Mouse (Mus musculus) thymus, adult 18-20 months (tissue): ENCODE data around the gene Pigq.

Experiments used
- DNase-seq, 2 experiments: peaks; one replicate each; pipeline ENCODE4 v3.0.0; 2022; ENCODE audit warnings: mixed read lengths in 2 of 2

Gene Pigq

DNA sequence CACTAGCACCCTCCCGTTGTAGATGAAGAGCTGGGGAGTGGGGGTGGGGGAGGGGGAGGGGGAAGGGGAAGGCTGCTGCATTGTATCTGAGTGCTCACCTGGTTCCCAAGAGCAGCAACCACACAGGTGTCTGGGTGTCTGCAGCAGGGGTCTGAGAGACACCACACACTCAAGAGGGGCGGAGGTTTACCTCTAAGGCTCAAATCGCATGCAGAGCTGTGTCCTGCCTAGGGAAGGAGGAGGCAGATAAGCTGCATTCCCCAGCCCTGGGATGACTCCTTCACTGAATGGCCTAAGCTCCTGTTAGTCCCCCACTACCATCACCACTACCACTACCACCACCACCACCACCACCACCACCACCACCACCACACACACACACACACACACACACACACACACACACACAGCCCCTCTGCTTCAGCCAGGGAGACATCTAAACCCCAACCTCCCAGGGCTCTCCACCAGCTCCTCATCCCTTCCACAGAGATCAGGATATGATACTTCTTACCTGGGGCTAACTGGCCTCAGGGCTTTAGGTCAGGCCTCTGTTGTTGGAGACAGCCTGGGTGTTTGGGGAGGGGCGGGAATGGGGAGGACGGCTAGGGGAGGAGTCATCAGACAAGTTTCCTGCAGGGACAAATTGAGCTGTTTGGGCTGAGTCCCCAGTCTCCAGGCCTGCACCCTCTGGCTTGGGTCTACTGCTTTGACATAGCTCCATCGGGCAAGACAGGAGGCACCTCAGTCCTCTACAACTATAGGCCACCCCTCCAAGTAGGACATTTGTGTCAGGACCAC is at the start of gene Pigq, which contains the start of gene Nhlrc4:
Gene Pigq (minus strand): TSS at position 571 of the 798 bp plus-strand sequence.
Gene Nhlrc4 (minus strand): TSS at position 596 of the 798 bp plus-strand sequence.
- no peak for DNase-seq

DNA sequence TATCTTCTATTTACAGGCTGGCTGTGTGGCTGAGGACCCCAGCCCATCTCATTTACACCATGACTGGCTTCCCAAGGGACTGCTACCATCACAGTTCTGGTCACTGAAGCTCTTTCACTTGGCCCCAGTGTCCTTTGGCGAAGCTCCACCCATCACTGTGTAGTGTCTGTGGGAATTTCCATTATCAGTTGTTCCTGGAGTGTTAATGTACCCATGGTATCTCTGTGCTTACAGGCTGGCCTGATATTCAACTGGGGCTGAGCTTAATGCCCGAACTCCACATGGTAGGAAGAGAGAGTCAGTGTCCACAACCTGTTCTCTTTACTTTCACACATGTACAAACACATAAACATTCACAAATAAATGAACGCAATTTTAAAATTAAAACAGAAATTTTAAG is 48.8 kb upstream of the Pigq start:
- no peak for DNase-seq

DNA sequence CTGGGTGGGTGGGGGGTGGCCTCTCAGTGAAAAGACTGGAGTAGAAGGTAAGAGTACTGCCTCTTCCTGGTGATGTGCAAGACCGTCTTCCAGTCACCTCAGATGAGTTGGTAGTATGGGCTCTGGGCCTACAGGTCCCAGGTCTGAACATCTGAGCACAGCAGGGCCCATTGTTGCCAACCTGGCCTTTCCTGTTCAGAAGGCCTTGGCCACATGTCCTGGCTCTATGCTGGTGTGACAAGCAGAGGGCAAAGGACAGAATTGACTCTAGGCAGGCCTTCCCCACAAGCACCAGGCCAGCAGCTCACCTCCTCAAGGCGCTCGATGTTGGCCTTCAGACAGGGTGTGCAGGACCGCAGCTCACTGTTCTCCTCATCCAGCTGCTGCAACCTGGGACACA is 47.5 kb upstream of the Pigq start:
- DNase-seq: no peak

DNA sequence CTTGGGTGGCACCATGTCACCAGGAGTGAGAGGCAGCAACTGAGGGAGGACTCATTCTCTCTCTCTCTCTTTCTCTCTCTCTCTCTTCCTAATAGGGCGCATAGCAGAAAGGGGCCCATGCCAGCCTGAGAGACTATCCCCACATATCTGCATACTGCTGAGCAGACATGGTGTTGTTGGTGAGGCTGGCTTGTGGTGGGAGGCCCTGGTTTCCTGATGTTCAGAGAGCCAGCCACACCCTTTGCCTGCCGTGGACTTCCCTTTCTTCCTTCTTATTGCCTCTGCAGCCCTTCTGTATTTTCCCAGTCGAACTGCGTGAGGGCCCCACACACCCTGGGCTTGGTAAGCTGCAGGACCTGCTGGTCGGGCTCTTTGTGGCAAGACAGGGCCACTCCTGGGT is 45.6 kb upstream of the Pigq start:
- DNase-seq: no peak

DNA sequence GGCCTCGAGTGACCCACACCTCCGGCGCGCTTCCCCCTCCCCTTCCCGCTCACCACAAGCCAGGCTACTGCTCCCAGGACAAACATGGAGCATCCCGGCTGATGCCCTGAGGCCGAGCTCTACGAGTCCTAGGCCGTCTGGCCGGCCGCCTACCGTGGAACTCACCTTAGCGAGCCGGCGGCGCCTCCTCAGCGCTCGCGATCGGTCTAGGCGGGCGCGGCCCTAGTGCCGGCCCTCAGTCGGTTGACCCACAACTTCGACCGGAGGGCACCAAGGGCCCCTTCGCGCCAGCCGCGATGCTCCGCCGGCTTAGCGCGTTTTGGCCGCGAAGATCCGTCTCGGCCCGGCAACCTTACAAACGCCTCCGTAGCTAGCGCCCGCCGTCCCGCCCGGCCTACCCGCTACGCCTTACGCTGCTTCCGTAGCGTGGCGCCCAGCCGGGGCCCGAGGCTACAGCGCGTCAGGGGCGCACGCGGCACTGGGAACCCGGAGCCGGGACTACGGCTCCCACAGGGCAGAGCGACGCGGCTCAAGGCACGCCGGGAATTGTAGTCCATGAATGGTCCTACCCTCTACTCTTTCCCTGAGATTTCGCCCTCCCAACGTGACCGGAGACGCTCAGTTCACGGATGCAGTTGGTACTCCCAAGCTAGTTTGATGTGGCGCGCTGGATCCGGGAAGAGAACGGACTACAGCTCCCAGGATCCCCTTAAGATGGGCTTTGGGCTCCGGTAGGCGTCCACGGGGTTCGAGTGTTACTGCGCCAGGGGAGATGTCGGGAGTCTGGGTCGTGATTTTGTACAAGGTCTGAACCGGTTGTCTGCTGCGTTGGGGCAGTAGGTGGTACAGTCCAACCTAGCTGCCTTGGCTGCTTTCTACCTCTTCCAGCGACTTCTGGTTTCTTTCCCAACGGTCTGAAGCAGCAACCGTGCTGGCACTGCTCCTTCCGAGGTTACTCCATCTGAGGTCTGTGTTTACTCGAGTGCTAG is 40.9 kb upstream of the Pigq start, which contains the start of gene Capn15:
Gene Capn15 (minus strand): TSS at position 491 of the 989 bp plus-strand sequence.
- DNase-seq: peak; percentile 83 to 85

DNA sequence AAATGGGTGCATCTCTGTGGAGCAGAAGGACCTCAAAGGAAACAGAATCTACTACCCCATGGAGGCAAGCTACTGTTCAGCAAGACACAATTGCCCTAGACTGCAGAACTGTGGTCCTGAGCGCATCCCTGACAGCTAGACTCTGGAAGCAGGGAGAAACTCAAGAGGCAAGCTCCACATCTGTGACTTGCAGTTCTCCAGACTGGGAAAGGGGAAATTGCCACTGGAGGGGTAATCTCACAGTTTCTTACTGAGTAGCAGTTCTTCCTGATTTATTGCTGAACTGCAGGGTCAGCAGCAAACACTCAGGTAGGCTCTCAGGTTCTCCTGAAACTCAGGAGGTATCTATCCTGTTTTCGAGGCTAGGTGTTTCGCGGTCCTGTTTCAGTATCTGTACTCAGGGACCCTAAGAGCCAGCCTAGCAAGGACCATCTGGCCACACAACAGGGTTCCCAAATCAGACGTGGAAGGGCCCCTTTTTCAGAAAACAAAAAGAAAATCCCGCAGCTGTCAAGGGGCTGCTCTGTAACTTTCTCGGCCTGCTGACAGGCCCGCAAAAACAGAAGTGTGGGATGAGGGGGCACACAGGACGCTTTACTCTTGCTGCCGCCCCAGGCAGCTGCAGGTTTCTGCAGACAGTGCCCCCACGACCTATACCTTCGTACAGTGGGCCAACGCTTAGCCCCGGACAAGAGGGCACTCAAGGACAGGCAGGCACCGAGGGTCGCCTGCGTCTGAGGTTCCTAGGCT is 40.0 kb upstream of the Pigq start:
- no peak for DNase-seq

DNA sequence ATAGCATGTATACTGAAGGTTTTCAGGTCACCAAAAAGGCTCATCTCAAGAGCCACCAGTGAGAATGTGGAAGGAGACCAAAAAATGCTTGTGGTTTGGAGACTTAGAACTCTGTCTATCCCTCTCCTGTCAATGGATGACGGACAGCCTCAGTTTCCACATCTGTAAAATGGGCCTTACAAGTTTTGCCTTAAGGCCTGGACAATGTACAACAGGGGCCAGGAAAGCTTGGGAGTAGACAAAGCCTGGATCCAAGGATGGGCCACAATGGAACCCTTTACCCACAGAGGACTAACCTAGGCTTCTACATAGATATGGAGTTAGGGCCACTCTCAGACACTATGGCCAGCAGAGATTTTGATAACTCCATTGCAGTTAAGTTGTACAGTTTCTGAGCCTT is 39.3 kb upstream of the Pigq start:
- DNase-seq: no peak

DNA sequence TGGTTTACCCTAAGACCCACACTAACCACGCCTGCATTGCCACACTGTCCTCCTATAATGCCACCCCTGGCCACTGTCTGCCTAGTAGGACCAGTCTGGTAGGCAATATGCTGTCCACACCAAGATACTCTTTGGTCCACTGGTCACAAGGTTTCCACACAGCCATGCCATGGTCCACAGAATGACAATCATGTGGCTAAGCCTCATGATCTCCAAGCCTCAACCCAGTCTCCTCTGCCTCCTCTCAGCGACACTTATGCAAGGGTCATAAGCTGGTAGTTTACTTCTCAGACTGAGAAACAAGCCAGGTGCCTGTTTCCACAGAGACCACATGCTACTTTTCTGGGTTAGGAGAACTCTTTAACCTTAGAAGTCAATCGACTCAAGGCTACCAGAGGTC is 38.2 kb upstream of the Pigq start:
- no peak for DNase-seq

DNA sequence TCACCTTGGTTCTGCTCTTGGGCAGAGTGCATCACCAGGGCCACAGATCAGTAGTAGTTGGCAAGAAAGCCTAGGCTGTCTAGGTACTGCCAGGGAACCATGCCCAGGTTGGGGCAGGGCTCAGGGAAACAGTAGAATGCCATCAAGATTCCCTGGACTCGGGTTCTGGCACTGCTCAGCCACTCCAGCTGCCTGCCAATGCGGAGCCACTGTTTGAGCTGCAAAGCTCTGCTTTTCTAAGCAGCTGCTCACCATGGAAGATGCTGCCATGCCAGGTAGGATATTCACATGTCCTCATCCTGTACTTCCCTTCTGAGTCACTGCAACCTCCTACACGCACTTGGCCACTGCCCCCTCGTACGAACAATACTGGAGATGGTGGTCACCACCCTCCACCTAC is 36.1 kb upstream of the Pigq start:
- DNase-seq: no peak

DNA sequence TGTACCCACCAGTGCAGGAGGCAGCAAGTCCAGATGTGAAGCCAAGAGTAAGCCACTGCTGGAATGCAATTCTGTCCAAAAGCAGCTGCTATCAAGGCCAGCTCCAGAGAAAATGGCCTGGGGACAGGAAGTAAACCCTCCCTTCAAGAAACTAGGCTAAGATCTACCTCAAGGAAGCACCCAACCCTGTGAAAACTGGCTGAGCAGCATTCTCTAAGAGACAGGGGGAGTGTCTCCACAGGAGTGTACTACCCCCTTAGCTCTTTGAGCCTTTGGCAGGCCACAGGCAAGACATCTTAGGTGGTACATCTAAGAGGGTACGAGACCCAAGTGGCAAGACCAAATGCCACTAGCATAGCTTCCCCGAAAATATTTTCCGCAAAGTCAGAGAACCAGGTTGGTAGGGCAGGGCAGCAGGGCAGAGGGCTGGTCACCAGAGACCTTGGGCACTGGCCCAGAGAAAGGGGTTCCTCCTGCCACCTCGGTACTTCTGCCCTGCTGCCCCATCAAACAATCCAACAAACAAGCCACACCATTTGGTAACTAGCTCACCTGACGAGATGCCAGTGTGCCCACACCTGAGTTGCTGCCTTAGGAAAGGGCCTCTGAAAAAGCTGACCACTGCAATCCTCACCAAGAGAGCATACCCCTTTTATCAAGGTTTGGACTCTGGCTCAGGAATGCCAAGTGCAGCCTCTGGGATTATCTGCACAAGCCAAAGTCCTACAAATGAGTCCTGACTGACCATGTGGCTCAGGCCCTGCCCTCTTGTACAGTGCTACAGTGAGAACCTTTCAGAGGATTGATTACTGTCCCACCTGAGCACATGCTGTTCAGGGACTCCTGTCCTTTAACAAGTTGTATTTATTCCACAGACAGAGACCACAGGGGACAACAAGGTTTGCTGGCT is 35.3 kb upstream of the Pigq start:
- DNase-seq: no peak

DNA sequence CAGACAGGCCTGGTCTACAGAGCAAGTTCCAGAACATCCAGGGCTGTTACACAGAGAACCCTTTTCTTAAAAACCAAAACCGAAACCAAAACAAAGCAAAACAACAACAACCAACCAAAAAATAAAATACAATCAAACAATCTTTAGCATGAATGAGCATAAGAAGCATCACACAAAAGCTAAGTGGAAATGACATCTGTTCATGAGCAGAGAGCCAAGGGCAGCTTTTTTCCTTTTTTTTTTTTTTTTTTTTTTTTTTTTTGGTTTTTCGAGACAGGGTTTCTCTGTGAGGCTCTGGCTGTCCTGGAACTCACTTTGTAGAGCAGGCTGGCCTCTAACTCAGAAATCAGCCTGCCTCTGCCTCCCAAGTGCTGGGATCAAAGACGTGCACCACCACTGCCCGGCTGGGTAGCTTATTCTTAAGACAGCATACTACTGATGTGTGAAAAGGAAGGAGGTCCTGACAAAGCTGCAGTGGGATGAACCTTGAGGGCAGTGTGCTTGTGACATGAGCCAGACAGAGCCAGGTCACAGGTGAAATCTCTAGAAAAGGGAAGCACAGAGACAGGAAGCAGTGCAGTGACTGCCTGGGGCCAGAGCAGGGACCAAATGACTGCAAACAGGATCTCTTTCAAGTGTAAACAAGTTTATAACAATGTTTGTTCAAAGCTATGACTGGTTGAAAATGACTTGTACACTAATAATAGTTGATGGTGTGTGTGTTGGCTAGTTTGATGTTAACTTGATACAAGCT is 26.4 kb upstream of the Pigq start:
- no peak for DNase-seq

DNA sequence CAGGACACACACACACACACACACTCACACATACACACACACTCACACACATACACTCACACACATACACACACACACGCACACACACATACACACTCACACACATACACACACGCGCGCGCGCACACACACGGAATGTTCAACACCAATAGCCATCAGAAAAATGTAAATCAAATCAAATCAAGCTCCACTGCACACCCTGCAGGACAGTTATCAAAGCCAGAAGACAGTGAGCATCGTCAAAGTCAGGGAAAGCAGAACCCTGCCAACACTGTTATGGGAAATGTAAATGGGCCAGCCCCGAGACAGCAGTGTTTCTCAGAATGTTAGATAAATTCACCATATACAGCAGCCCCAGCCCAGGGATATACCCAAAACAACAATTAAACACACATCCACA is 25.7 kb upstream of the Pigq start:
- DNase-seq: no peak

DNA sequence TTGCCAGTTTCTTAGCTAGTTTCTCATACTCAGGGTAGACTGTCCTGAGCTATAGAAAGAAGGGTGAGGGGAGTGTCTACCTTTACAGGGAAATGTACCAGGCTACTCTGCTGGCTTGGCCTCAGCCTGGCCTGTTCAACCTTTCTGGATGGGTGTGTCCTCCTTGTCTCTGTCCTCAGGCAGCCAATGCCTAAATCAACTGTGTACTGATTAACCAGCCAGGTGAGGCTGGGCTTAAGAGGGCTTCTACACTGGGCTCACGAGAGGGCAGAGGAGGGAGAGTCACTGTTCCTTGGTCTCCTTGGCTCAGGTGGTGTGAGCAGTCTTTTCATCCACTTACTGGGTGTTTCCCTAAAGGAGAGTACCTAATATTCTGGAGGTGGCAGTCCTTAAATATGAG is 23.4 kb upstream of the Pigq start:
- no peak for DNase-seq

DNA sequence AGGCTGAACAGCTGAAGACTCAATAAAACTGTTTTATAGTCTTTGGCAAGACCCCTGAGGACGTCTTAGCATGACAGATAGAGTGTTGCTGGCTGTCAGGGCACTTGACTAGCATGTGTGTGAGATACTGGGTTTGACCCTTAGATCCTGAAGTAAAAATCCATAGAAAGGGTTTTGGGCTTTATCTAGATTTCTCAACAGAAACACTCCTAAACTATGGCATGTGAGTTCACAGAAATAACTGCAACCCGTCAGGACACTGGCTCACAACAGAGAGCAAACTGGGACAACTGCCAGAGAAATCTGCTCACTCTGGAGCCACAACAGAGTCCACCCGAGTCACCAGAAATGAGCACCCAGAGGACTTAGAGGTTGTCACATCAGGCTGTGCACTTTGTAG is 22.9 kb upstream of the Pigq start:
- DNase-seq: no peak

DNA sequence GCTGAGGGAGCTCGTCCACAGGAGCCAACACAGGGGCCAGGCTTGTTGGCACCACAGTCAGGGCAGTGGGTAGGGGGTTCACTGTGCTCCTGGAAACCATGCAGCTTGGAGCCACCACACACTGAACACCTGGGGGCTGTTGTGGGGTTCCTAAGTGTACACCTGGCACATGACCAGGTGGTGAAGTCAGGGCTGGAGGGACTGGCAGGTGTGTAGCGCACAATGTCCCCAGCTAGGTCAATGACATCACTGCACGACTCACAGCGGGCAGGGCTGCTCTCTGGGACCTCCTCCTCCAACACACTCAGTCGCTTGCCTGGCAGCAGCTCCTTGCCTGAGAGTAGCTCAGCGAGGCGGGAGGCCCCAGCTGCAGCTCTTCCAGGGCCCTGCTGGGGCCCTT is 19.5 kb upstream of the Pigq start:
- no peak for DNase-seq

DNA sequence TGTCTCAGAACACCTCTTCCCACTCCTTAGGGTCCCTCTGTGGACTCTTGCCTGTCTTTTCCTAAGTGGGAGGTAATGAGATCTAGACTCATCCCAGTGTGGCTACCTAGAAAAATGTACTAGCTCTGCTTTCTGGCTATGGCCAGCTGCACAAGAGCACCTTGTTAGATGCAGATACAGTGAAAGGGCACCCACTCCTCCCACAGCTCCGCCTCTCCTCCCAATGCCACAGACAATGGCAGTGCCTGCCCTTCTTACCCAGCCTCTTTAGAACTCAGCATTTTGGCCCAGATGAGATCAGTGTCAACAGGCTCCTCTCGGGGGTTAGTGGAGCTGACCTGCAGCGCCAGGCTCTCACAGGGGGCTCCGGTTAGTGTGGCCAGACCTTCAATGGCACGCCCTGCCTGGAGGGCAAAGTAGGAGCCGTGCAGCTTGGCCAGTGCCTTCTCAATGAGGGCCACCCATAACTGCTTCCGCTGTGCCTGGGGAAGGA is 17.7 kb upstream of the Pigq start:
- DNase-seq: no peak

DNA sequence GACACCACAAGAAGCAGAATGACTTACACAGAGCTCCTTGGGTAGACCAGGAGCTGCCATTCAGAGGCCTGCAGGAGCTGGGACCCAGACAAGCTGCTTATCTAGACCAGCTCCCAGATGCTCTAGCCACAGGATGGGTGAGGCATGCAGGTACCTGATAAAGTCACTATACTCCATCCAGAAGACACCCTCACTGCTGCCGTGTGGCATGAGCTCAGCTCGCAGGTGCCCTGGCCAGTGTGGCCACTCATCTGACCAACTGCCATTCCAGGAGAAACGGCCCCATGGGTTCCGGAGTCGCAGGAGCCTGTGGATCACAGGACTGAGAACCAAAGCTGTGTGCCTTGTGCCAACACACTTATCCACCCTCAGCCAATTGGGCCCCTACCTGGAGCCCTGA is 16.8 kb upstream of the Pigq start:
- no peak for DNase-seq

DNA sequence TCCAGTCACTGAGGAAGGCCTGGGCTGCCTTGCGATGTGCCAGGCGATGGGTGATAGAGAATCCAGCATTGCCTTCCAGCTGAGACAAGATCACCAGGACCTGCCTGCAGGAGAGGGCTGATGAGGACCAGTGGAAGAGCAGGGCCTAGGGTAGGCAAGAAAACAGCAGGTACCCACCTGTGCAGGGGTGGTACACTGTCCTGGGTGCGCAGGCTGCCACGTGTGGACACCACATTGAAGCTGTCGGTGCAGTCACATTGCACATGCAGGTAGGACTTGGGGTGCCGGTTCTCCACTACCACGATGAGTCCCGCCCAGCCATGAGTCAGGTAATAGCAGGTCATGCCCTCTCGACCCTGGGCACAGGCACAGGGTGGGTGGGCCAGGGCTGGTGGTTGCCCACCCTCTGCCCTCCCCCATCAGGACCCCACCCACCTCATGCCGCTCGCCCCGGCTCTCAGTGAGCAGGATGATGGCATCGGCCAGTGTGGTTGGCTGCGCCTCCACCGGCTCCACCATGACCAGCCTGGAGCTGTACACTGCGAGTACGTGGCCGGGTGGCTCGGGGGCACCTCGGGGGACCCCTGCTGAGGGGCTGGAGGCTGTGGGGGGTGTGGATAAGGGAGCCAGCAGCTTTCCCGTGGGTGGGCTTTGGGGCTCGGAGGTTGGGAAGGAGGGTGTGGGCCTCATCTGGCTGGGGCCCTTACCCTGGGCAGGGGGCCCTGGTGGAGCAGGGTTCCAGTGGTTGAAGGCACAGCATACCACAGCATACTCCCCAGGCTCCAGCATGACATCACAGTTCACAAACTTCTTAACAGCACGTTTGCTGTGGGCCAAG is 15.1 kb upstream of the Pigq start:
- DNase-seq: no peak

DNA sequence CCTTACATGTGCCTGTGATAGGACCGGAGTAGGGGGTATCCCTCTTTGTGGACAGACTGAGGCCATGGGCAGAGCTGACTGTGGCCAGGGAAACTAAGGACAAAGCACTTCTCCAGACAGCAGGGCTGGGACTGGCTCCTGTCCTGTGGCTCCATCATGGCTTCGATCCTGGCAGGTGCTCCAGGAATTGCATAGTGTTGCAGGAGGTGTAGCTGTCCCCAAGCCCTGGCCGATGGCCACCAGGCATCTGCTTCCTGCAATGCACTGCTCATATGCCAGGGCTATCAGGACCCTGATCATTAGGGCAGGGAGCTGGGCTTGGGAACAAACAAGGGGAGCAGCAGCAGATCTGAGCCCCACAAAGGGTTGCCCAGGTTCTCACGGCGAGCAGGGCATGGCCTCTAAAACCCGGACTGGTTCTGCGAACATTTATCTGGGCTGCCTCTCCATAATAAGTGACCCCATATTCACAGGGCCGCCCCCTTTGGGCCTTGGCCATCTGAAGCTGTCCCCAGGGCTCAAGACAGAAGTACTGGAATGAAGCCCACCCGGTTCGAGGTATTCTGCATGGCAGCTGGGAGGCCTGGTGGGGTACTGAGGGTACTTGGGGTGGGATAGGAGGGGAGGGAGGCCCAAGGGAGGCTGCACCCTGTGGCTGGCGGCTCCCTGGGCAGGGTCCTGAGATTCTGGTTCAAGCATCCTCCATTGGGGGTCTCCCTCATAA is 14.2 kb upstream of the Pigq start:
- DNase-seq: no peak
